Mouse (Mus musculus): Measurements from ENCODE around the gene Defa21.
"Not testable (repeated sequence)": the region's sequence is repeated elsewhere in the genome, so short reads cannot be mapped to it uniquely, and the experiment has no call there.

Defa21 gene

DNA sequence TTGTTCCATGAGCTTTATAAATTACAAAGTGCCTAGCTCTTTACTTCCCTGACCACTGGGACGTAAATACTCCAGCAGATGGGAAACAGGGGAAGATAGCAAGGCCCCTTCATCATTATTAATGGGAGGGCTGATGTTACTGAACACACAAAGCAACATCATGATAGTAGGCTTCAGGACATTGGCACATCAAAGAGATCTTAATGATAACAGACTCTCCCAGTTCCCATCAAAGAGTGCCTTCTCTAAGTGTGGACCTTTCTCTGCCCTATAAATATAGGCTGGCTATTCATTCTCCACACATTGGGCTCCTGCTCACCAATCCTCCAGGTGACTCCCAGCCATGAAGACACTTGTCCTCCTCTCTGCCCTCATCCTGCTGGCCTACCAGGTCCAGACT, at the start of gene Defa21:
Gene Defa21 (plus strand): TSS at position 301 of the 400 bp plus-strand sequence.
- not testable (repeated sequence) for DNase-seq (ENCODE audit: extremely low spot score, low read depth, low spot score)

- no peak for DNase-seq (ENCODE audit: extremely low spot score, low read depth, low spot score)
Measured at GRCm38 (mm10) chr8:20979846-20980245, 45.5 kb upstream of the Defa21 start.

GRCm38 (mm10) chr8:20994042-20994441, 31.3 kb upstream of the Defa21 start:
- not testable (repeated sequence) for DNase-seq (ENCODE audit: extremely low spot score, low read depth, low spot score)

- no peak for DNase-seq (ENCODE audit: extremely low spot score, low read depth, low spot score)
Measured at GRCm38 (mm10) chr8:20996776-20997175, 28.6 kb upstream of the Defa21 start.

DNA sequence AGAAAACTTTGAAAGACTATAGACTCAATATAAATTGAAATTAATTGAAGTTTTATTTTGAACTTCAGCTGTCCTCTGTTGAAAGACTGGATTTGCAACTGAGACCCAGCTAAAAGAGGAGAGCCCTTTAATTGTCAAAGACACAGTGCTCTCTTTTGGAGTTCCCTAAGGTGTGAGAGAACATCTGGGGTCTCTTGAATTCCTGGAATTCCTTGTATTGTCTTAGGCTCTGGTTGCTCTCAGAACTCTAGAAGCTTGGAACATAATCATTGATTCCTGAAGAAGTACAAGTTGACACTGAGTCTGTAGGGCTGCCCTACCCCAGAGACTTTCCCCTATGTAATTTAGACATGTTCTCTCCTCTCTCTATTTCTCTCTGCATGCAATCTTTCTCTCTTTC, 28.1 kb upstream of the Defa21 start:
- DNase-seq (ENCODE audit: extremely low spot score, low read depth, low spot score): no peak

- DNase-seq (ENCODE audit: extremely low spot score, low read depth, low spot score): no peak
Measured at GRCm38 (mm10) chr8:21001171-21001570, 24.2 kb upstream of the Defa21 start.

DNA sequence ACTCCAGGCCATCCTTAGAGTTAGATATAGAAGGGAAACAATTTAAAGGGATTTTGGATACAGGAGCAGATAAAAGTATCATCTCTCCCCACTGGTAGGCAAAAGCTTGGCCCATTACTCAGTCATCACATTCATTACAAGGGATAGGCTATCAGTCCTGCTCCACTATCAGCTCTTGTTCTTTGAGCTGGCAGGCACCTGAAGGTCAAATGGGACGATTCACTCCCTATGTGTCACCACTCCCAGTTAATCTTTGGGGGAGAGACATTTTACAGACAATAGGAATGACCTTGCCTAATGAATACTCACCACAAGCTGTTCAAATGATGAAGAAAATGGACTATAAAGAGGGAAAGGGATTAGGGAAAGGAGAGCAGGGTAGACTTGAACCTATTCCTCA, 18.5 kb upstream of the Defa21 start:
- no peak for DNase-seq (ENCODE audit: extremely low spot score, low read depth, low spot score)

DNA sequence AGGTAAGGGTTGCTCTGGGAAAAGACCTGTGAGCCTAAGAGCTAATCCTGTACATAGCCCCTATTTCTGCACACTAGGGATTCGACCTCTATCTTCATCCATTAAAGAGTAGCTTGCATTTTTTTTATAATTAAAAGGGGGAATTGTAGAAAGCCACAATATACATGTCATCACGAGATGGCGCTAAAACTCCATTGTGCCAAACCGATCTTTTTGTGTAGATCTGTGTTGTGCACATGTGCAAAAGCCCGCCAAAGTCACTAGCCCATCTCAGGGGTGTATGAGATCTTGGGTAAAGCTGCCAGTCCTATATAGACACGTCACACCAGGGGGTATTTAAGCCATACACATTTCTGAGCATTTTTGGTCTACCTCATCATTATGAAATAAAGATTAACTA, 16.8 kb upstream of the Defa21 start:
- not testable (repeated sequence) for DNase-seq (ENCODE audit: extremely low spot score, low read depth, low spot score)

GRCm38 (mm10) chr8:21010548-21010947, 14.8 kb upstream of the Defa21 start:
- not testable (repeated sequence) for DNase-seq (ENCODE audit: extremely low spot score, low read depth, low spot score)

DNA sequence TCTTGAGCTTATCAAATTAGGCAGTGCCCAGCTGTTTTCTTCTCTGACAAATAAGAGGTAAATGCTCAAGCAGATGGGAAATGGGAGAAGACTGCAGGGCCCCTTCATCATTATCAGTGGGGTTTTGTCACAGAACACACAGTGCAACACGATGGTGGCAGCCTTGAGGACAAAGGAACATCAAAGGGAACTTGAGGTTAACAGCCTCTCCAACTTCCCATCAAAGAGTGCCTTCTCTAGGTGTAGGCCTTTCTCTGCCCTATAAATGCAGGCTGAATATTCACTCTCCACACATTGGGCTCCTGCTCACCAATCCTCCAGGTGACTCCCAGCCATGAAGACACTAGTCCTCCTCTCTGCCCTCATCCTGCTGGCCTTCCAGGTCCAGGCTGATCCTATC, 29.4 kb downstream of the Defa21 start, which contains the start of gene Defa23:
Gene Defa23 (plus strand): TSS at position 301 of the 400 bp plus-strand sequence.
- not testable (repeated sequence) for DNase-seq (ENCODE audit: extremely low spot score, low read depth, low spot score)

DNA sequence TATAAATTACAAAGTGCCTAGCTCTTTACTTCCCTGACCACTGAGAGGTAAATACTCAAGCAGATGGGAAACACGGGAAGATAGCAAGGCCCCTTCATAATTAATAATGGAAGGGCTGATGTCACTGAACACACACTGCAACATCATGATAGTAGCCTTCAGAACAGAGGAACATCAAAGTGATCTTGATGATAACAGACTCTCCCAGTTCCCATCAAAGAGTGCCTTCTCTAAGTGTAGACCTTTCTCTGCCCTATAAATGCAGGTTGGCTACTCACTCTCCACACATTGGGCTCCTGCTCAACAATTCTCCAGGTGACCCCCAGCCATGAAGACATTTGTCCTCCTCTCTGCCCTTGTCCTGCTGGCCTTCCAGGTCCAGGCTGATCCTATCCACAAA, 39.4 kb downstream of the Defa21 start, which contains the start of gene Defa35:
Gene Defa35 (plus strand): TSS at position 301 of the 400 bp plus-strand sequence.
- not testable (repeated sequence) for DNase-seq (ENCODE audit: extremely low spot score, low read depth, low spot score)
